Mouse (Mus musculus) ES-E14 (cell line): ENCODE measurements at regions not wholly inside any gene's neighbourhood (a gene's known extent, or its start where the extent isn't known, plus 50 kb on each side); places are given as distances from the start of the nearest gene placed in this dataset.

Source experiments
- DNase-seq: peaks from one replicate; pipeline ENCODE4 v3.0.0-alpha.2; 2013; ENCODE audit warnings: low read depth, low spot score
- H3K27ac ChIP-seq: 2 replicates; pipeline ENCODE4 v1.5.1; 2012; ENCODE audit warnings: low read depth, mild to moderate bottlenecking, low read length, moderate library complexity, mixed read lengths; ENCODE audit not compliant: poor library complexity, insufficient read depth, severe bottlenecking
- H3K36me3 ChIP-seq: 2 replicates; pipeline ENCODE4 v1.6.1; 2012; ENCODE audit warnings: mild to moderate bottlenecking, low read length, moderate library complexity, mixed read lengths; ENCODE audit not compliant: control insufficient read depth, poor library complexity, insufficient read depth, severe bottlenecking
- H3K4me1 ChIP-seq, 2 experiments: fragments of 150-350 bp in 1 of 2; sonication (generic) in 1 of 2; 2 replicates each; pipeline ENCODE4 v1.6.1; 2012; ENCODE audit warnings: low read length in 2 of 2, mild to moderate bottlenecking in 1 of 2, mixed read lengths in 1 of 2; ENCODE audit not compliant: control insufficient read depth in 2 of 2, insufficient read depth in 2 of 2, poor library complexity in 1 of 2
- H3K4me3 ChIP-seq, 2 experiments: fragments of 150-350 bp in 1 of 2; sonication (generic) in 1 of 2; 2 replicates each; pipeline ENCODE4 v1.5.1; 2012; ENCODE audit warnings: low read length in 2 of 2, low read depth in 1 of 2, mild to moderate bottlenecking in 1 of 2, mixed read lengths in 1 of 2; ENCODE audit not compliant: insufficient read depth in 1 of 2, poor library complexity in 1 of 2, severe bottlenecking in 1 of 2
- H3K9ac ChIP-seq: 2 replicates; pipeline ENCODE4 v1.6.1; 2012; ENCODE audit warnings: low read depth, mild to moderate bottlenecking, low read length, mixed read lengths; ENCODE audit not compliant: poor library complexity, insufficient read depth, severe bottlenecking
- H3K9me3 ChIP-seq: fragments of 150-350 bp; sonication (generic); 2 replicates; pipeline ENCODE4 v1.6.1; 2012; ENCODE audit warnings: low read depth, mild to moderate bottlenecking, low read length; ENCODE audit not compliant: control insufficient read depth, insufficient read depth
- CHD2 ChIP-seq: IDR thresholded peaks from 2 replicates; pipeline ENCODE4 v1.6.1; 2014; ENCODE audit warnings: mild to moderate bottlenecking, low read depth, low read length, inconsistent platforms
- HCFC1 ChIP-seq: IDR thresholded peaks from 2 replicates; pipeline ENCODE4 v1.6.1; 2012; ENCODE audit warnings: low read length, inconsistent platforms, borderline replicate concordance; ENCODE audit not compliant: insufficient read depth
- MAFK ChIP-seq: IDR thresholded peaks from 2 replicates; pipeline ENCODE4 v1.6.1; 2014; ENCODE audit warnings: mild to moderate bottlenecking, low read depth, low read length, inconsistent platforms; ENCODE audit not compliant: insufficient read depth
- ZC3H11A ChIP-seq: IDR thresholded peaks from 2 replicates; pipeline ENCODE4 v1.6.1; 2012; ENCODE audit warnings: low read depth, mild to moderate bottlenecking, inconsistent platforms, low read length, borderline replicate concordance
- ZNF384 ChIP-seq: IDR thresholded peaks from 2 replicates; pipeline ENCODE4 v1.6.1; 2012; ENCODE audit warnings: low read depth, low read length, inconsistent platforms
- in situ Hi-C, 2 experiments: fragments of 600-800 bp; cut with MboI; formaldehyde crosslinking; loops; one replicate each; pipeline ENCODE4 v1.15.1; 2025; ENCODE audit warnings: low sequenced_read_pairs in 2 of 2, inconsistent platforms in 1 of 2; ENCODE audit not compliant: unreplicated experiment in 2 of 2

- H3K4me1 ChIP-seq: peaks cover 0 to 2% of the 10 kb centered on the region in 2 experiments; a peak in 1 of 4 replicates
- no peaks in the 10 kb centered on the region for H3K36me3 ChIP-seq
- no peak overlapping the region for H3K9ac ChIP-seq
- in situ Hi-C loops: no loop called here
- TF ChIP-seq ZC3H11A (no peak), HCFC1 (no peak)
- H3K9me3 ChIP-seq: no peaks in the 10 kb centered on the region
- no peak for DNase-seq
- H3K27ac ChIP-seq: no peak overlapping the region
- H3K4me3 ChIP-seq: no peak overlapping the region
Measured at GRCm38 (mm10) chr16:29785114-29785513, 206.0 kb downstream of the Opa1 start.

- no peak for DNase-seq
- H3K4me3 ChIP-seq: no peak overlapping the region
- H3K36me3 ChIP-seq: no peaks in the 10 kb centered on the region
- H3K4me1 ChIP-seq: peaks cover 0 to 2% of the 10 kb centered on the region in 2 experiments; a peak in 1 of 4 replicates
- H3K27ac ChIP-seq: no peak overlapping the region
- no peak overlapping the region for H3K9ac ChIP-seq
- in situ Hi-C loops: no loop called here
- no peaks in the 10 kb centered on the region for H3K9me3 ChIP-seq
- no peak for TF ChIP-seq MAFK
- TF ChIP-seq ZNF384: no peak
- TF ChIP-seq CHD2: no peak
- TF ChIP-seq HCFC1: no peak
- no peak for TF ChIP-seq ZC3H11A
Measured at GRCm38 (mm10) chr16:29786540-29786939, 207.4 kb downstream of the Opa1 start.

- no peak for DNase-seq
Measured at GRCm38 (mm10) chr16:29787633-29788511, 208.7 kb downstream of the Opa1 start.

GRCm38 (mm10) chr16:29790064-29790463 lies 210.9 kb downstream of the Opa1 start:
- no peak overlapping the region for H3K9ac ChIP-seq
- H3K4me1 ChIP-seq: no peaks in the 10 kb centered on the region
- H3K36me3 ChIP-seq: no peaks in the 10 kb centered on the region
- DNase-seq: no peak
- no peak for TF ChIP-seq ZC3H11A
- in situ Hi-C loops: no loop called here
- H3K27ac ChIP-seq: no peak overlapping the region
- H3K9me3 ChIP-seq: no peaks in the 10 kb centered on the region
- H3K4me3 ChIP-seq: no peak overlapping the region

More at GRCm38 (mm10) chr16:29787633-29788511, 208.7 kb downstream of the Opa1 start:
- in situ Hi-C loops: no loop called here
- Histone ChIP-seq H3K4me3 (no peak overlapping the region), H3K27ac (no peak overlapping the region), H3K9me3 (no peaks in the 10 kb centered on the region), H3K36me3 (no peaks in the 10 kb centered on the region), H3K4me1 (peaks cover 0 to 2% of the 10 kb centered on the region in 2 experiments; a peak in 1 of 4 replicates), H3K9ac (no peak overlapping the region)
- TF ChIP-seq HCFC1 (no peak), CHD2 (no peak), ZNF384 (no peak), MAFK (no peak), ZC3H11A (no peak)

GRCm38 (mm10) chr16:29799250-29799649 lies 220.1 kb downstream of the Opa1 start:
- in situ Hi-C loops: no loop called here
- no peak for TF ChIP-seq ZC3H11A
- TF ChIP-seq CHD2: no peak
- TF ChIP-seq HCFC1: no peak
- no peak for TF ChIP-seq MAFK
- no peak for TF ChIP-seq ZNF384
- Histone ChIP-seq H3K9me3 (no peaks in the 10 kb centered on the region), H3K4me1 (peaks cover 8 to 27% of the 10 kb centered on the region in 2 experiments), H3K36me3 (no peaks in the 10 kb centered on the region), H3K27ac (no peak overlapping the region), H3K4me3 (no peak overlapping the region), H3K9ac (no peak overlapping the region)
- DNase-seq: no peak
